Mouse (Mus musculus): Measurements from ENCODE around the gene 4933405L10Rik. TPM values are rescaled to one million over a fixed set of nuclear protein-coding genes. Genes with fewer than 3 reads are reported as not detected.

4933405L10Rik gene
- total and polyA plus RNA-seq, 2 experiments from 2014 or later: 0.44 TPM; not detected in 1

DNA sequence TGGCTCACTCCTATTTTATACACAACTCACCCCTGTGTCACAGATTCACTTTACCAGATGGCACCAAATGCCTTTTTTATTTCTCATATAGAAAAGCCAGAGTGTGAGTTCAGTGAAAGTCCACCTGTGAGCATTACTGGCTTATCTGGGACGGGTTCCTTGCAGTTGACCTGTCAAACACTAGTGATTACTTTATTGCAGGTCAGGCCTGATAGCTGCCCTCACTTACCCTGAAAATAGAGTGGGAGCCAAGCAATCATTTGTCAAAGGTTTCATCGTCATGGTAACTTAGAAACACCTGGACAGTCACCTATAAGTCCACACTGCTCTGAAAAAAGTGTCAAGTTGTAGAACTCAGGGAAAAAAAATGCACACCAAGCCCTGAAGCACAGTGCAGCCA, 47.2 kb downstream of the 4933405L10Rik start:
- Histone ChIP-seq H3K9me3 (ENCODE audit: low read length) (no peaks in the 10 kb centered on the region), H3K27me3 (ENCODE audit: insufficient read depth, low read length) (no peaks in the 10 kb centered on the region), H3K27ac (ENCODE audit: low read depth, low read length) (no peak overlapping the region), H3K36me3 (ENCODE audit: insufficient read depth, low read length) (no peaks in the 10 kb centered on the region), H3K9ac (replicated peaks; ENCODE audit: low read length, poor library complexity, severe bottlenecking) (no peak overlapping the region), H3K4me1 (ENCODE audit: insufficient read depth, low read length) (peaks cover 20% of the 10 kb centered on the region), H3K4me3 (ENCODE audit: low read depth, low read length) (no peak overlapping the region), H3K4me2 (ENCODE audit: low read depth, low read length, poor library complexity, severe bottlenecking) (no peak overlapping the region)
- no peak for TF ChIP-seq CTCF (IDR thresholded peaks at IDR 0.05)
- ATAC-seq (ENCODE audit: low FRiP score) (no peak), DNase-seq (ENCODE audit: low spot score) (no peak)
- WGBS: 89% methylated on average over 2 of the region's 2 CpGs

DNA sequence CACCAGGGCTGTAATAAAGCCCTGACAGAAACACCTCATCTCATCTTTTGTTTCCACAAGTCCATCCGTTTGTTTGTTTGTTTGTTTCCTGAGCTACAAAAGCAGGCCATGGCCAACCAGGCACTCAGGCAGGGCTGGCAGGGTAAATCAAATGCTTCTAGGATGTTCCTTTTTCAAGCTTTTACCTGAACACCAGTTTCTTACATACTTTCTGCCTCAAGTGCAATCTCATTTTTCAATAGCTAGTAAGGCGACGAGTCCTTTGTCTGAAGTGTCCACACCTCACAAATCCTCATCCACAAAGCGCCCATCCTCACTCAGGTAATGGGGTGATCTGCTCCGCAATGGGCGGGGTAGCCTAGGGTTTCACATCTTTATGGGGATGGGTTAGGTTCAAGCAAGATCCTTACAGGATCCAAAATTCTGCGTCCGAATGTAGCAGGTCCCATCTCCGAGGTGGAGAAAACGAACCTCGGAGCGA, 50.4 kb downstream of the 4933405L10Rik start:
- Histone ChIP-seq H3K4me3 (ENCODE audit: low read depth, low read length) (peak overlapping the region; percentile 82), H3K4me2 (ENCODE audit: low read depth, low read length, poor library complexity, severe bottlenecking) (peak overlapping the region; percentile 58), H3K27me3 (ENCODE audit: insufficient read depth, low read length) (no peaks in the 10 kb centered on the region), H3K36me3 (ENCODE audit: insufficient read depth, low read length) (no peaks in the 10 kb centered on the region), H3K27ac (ENCODE audit: low read depth, low read length) (peak overlapping the region; percentile 89), H3K9ac (replicated peaks; ENCODE audit: low read length, poor library complexity, severe bottlenecking) (peak overlapping the region; percentile 90), H3K9me3 (ENCODE audit: low read length) (no peaks in the 10 kb centered on the region), H3K4me1 (ENCODE audit: insufficient read depth, low read length) (peaks cover 9% of the 10 kb centered on the region)
- DNase-seq (ENCODE audit: low spot score) (peak; percentile 23), ATAC-seq (ENCODE audit: low FRiP score) (no peak; the same call in 1 of the 2 replicates)
- whole genome bisulfite sequencing: 2% methylated on average over 12 of the region's 12 CpGs
- TF ChIP-seq CTCF (IDR thresholded peaks at IDR 0.05): no peak

DNA sequence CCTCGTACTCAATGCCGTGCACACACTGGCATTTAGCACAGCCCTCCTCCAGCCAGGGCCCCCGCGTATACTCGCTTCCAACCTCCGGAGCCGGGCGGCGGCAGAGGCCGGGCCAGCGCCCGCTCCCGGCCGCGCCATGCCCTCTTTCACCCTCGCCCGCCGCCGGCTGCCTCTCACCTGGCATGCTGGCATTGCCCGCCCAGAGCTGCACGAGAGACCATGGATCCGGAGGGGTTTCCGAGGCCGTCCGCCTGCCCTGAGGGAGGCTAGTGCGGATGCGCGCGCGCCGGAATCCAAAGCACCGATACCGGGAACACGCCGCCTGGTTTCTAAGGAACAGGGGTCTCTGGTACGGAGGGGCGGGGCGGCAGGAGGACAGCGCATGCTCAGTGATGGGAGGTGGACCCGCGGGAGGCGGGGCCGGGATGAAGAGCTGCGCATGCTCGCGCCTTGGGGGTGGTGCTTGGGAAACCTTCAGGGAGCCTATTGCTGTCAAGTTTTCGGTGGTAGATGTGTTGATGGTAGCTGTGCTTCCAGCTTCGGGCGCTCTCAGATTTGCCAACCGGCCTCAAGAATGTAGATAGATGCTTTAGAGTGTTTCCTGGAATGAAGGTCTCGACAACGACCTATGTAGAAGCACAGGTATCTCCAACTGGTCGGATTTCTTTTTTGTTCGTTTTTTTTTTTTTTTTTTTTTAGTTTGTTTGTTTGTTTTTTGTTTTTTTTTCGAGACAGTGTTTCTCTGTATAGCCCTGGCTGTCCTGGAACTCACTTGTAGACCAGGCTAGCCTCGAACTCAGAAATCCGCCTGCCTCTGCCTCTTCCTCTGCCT, 51.0 kb downstream of the 4933405L10Rik start, which contains the start of gene Gfod2:
TSS of gene Gfod2 (minus strand) at position 388 of the 832 bp plus-strand sequence.
- WGBS: 4% methylated on average over 56 of the region's 57 CpGs
- TF ChIP-seq CTCF (IDR thresholded peaks at IDR 0.05): peak; percentile 15; the same call in 1 of the 2 replicates
- peak within 1 kb of the TSS; percentile 90 for H3K9ac ChIP-seq (replicated peaks; ENCODE audit: low read length, poor library complexity, severe bottlenecking)
- peak; percentile 98 for ATAC-seq (ENCODE audit: low FRiP score)
- DNase-seq (ENCODE audit: low spot score): peak; percentile 97
- H3K4me2 ChIP-seq (ENCODE audit: low read depth, low read length, poor library complexity, severe bottlenecking): peak within 1 kb of the TSS; percentile 58
- no peaks in the 10 kb centered on the region for H3K9me3 ChIP-seq (ENCODE audit: low read length)
- H3K36me3 ChIP-seq (ENCODE audit: insufficient read depth, low read length): no peaks in the 10 kb centered on the region
- H3K4me1 ChIP-seq (ENCODE audit: insufficient read depth, low read length): peaks cover 9% of the 10 kb centered on the region
- H3K27me3 ChIP-seq (ENCODE audit: insufficient read depth, low read length): no peaks in the 10 kb centered on the region
- H3K27ac ChIP-seq (ENCODE audit: low read depth, low read length): peak within 1 kb of the TSS; percentile 89
- peak within 1 kb of the TSS; percentile 82 for H3K4me3 ChIP-seq (ENCODE audit: low read depth, low read length)

Other genes starting within 250 kb of the 4933405L10Rik start
- gene Tppp3, start 236.1 kb upstream of the 4933405L10Rik start, total RNA-seq (2014; rRNA removed): 75.0 and 82.8 TPM in 2 replicates
- gene Tppp3, start 236.1 kb upstream of the 4933405L10Rik start, polyA plus RNA-seq (2015; fragmentation: Nextera tagmentation; extraction: Ambion mirVana): 159 and 164 TPM in 2 replicates
- 32.9 and 47.2 TPM in 2 replicates for gene Zdhhc1, start 210.8 kb upstream of the 4933405L10Rik start, total RNA-seq (2014; rRNA removed)
- 27.3 and 27.9 TPM in 2 replicates for gene Zdhhc1, start 210.8 kb upstream of the 4933405L10Rik start, polyA plus RNA-seq (2015; fragmentation: Nextera tagmentation; extraction: Ambion mirVana)
- 0.57 and 0.88 TPM in 2 replicates for gene Hsd11b2, start 188.9 kb upstream of the 4933405L10Rik start, total RNA-seq (2014; rRNA removed)
- 1.3 and 1.9 TPM in 2 replicates for gene Hsd11b2, start 188.9 kb upstream of the 4933405L10Rik start, polyA plus RNA-seq (2015; fragmentation: Nextera tagmentation; extraction: Ambion mirVana)
- gene Atp6v0d1, start 141.6 kb upstream of the 4933405L10Rik start, total RNA-seq (2014; rRNA removed): 214 and 238 TPM in 2 replicates
- 272 and 300 TPM in 2 replicates for gene Atp6v0d1, start 141.6 kb upstream of the 4933405L10Rik start, polyA plus RNA-seq (2015; fragmentation: Nextera tagmentation; extraction: Ambion mirVana)
- gene Ripor1, start 102.4 kb upstream of the 4933405L10Rik start, total RNA-seq (2014; rRNA removed): 12.6 and 16.1 TPM in 2 replicates
- gene Ripor1, start 102.4 kb upstream of the 4933405L10Rik start, polyA plus RNA-seq (2015; fragmentation: Nextera tagmentation; extraction: Ambion mirVana): 32.6 and 32.7 TPM in 2 replicates
- 40.2 and 44.2 TPM in 2 replicates for gene Ctcf, start 71.1 kb upstream of the 4933405L10Rik start, total RNA-seq (2014; rRNA removed)
- 73.0 and 81.9 TPM in 2 replicates for gene Ctcf, start 71.1 kb upstream of the 4933405L10Rik start, polyA plus RNA-seq (2015; fragmentation: Nextera tagmentation; extraction: Ambion mirVana)
- gene Agrp, start 70.3 kb upstream of the 4933405L10Rik start, total RNA-seq (2014; rRNA removed): not detected in 2 replicates
- 3.2 and 7.6 TPM in 2 replicates for gene Agrp, start 70.3 kb upstream of the 4933405L10Rik start, polyA plus RNA-seq (2015; fragmentation: Nextera tagmentation; extraction: Ambion mirVana)
- gene Carmil2, start 21.4 kb upstream of the 4933405L10Rik start, total RNA-seq (2014; rRNA removed): 5.4 and 5.6 TPM in 2 replicates
- 35.1 and 36.0 TPM in 2 replicates for gene Carmil2, start 21.4 kb upstream of the 4933405L10Rik start, polyA plus RNA-seq (2015; fragmentation: Nextera tagmentation; extraction: Ambion mirVana)
- gene Acd, start 6.6 kb upstream of the 4933405L10Rik start, total RNA-seq (2014; rRNA removed): 20.6 and 32.0 TPM in 2 replicates
- gene Acd, start 6.6 kb upstream of the 4933405L10Rik start, polyA plus RNA-seq (2015; fragmentation: Nextera tagmentation; extraction: Ambion mirVana): 84.7 and 93.0 TPM in 2 replicates
- gene Pard6a, start 6.5 kb upstream of the 4933405L10Rik start, total RNA-seq (2014; rRNA removed): 99.3 and 110 TPM in 2 replicates
- gene Pard6a, start 6.5 kb upstream of the 4933405L10Rik start, polyA plus RNA-seq (2015; fragmentation: Nextera tagmentation; extraction: Ambion mirVana): 71.4 and 73.4 TPM in 2 replicates
- gene Enkd1, start 555 bp downstream of the 4933405L10Rik start, total RNA-seq (2014; rRNA removed): 9.8 and 11.2 TPM in 2 replicates
- 15.4 and 15.6 TPM in 2 replicates for gene Enkd1, start 555 bp downstream of the 4933405L10Rik start, polyA plus RNA-seq (2015; fragmentation: Nextera tagmentation; extraction: Ambion mirVana)
- gene Gfod2, start 51.0 kb downstream of the 4933405L10Rik start, total RNA-seq (2014; rRNA removed): 47.6 and 64.7 TPM in 2 replicates
- gene Gfod2, start 51.0 kb downstream of the 4933405L10Rik start, polyA plus RNA-seq (2015; fragmentation: Nextera tagmentation; extraction: Ambion mirVana): 60.9 and 67.9 TPM in 2 replicates
- 13.4 and 13.5 TPM in 2 replicates for gene Ranbp10, start 119.7 kb downstream of the 4933405L10Rik start, total RNA-seq (2014; rRNA removed)
- 4.8 and 6.4 TPM in 2 replicates for gene Ranbp10, start 119.7 kb downstream of the 4933405L10Rik start, polyA plus RNA-seq (2015; fragmentation: Nextera tagmentation; extraction: Ambion mirVana)
- gene Tsnaxip1, start 120.1 kb downstream of the 4933405L10Rik start, total RNA-seq (2014; rRNA removed): 0.14 and 0.16 TPM in 2 replicates
- 0.62 and 0.88 TPM in 2 replicates for gene Tsnaxip1, start 120.1 kb downstream of the 4933405L10Rik start, polyA plus RNA-seq (2015; fragmentation: Nextera tagmentation; extraction: Ambion mirVana)
- 44.8 and 48.6 TPM in 2 replicates for gene Cenpt, start 145.6 kb downstream of the 4933405L10Rik start, total RNA-seq (2014; rRNA removed)
- gene Cenpt, start 145.6 kb downstream of the 4933405L10Rik start, polyA plus RNA-seq (2015; fragmentation: Nextera tagmentation; extraction: Ambion mirVana): 45.2 and 48.7 TPM in 2 replicates
- 52.0 and 80.1 TPM in 2 replicates for gene Thap11, start 147.5 kb downstream of the 4933405L10Rik start, total RNA-seq (2014; rRNA removed)
- 40.1 and 42.9 TPM in 2 replicates for gene Thap11, start 147.5 kb downstream of the 4933405L10Rik start, polyA plus RNA-seq (2015; fragmentation: Nextera tagmentation; extraction: Ambion mirVana)
- 60.7 and 65.2 TPM in 2 replicates for gene Nutf2, start 152.9 kb downstream of the 4933405L10Rik start, total RNA-seq (2014; rRNA removed)
- 109 and 137 TPM in 2 replicates for gene Nutf2, start 152.9 kb downstream of the 4933405L10Rik start, polyA plus RNA-seq (2015; fragmentation: Nextera tagmentation; extraction: Ambion mirVana)
- gene Edc4, start 173.2 kb downstream of the 4933405L10Rik start, total RNA-seq (2014; rRNA removed): 100 and 125 TPM in 2 replicates
- 45.2 and 45.4 TPM in 2 replicates for gene Edc4, start 173.2 kb downstream of the 4933405L10Rik start, polyA plus RNA-seq (2015; fragmentation: Nextera tagmentation; extraction: Ambion mirVana)
- 1.3 and 1.9 TPM in 2 replicates for gene Nrn1l, start 185.9 kb downstream of the 4933405L10Rik start, total RNA-seq (2014; rRNA removed)
- gene Nrn1l, start 185.9 kb downstream of the 4933405L10Rik start, polyA plus RNA-seq (2015; fragmentation: Nextera tagmentation; extraction: Ambion mirVana): 1.3 TPM in 2 replicates
- gene Pskh1, start 192.8 kb downstream of the 4933405L10Rik start, total RNA-seq (2014; rRNA removed): 23.2 and 23.9 TPM in 2 replicates
- 8.7 and 11.9 TPM in 2 replicates for gene Pskh1, start 192.8 kb downstream of the 4933405L10Rik start, polyA plus RNA-seq (2015; fragmentation: Nextera tagmentation; extraction: Ambion mirVana)
- gene Ctrl, start 226.2 kb downstream of the 4933405L10Rik start, total RNA-seq (2014; rRNA removed): 3.6 and 4.0 TPM in 2 replicates
- 3.2 and 3.9 TPM in 2 replicates for gene Ctrl, start 226.2 kb downstream of the 4933405L10Rik start, polyA plus RNA-seq (2015; fragmentation: Nextera tagmentation; extraction: Ambion mirVana)
- 44.9 and 85.1 TPM in 2 replicates for gene Psmb10, start 230.8 kb downstream of the 4933405L10Rik start, total RNA-seq (2014; rRNA removed)
- 110 and 122 TPM in 2 replicates for gene Psmb10, start 230.8 kb downstream of the 4933405L10Rik start, polyA plus RNA-seq (2015; fragmentation: Nextera tagmentation; extraction: Ambion mirVana)
- 7.5 and 19.3 TPM in 2 replicates for gene Lcat, start 235.7 kb downstream of the 4933405L10Rik start, total RNA-seq (2014; rRNA removed)
- gene Lcat, start 235.7 kb downstream of the 4933405L10Rik start, polyA plus RNA-seq (2015; fragmentation: Nextera tagmentation; extraction: Ambion mirVana): 5.6 and 6.8 TPM in 2 replicates

Measured in midbrain, postnatal 0 days (tissue).